Mouse (Mus musculus): ENCODE results near the gene Gm17359.
"Not testable (repeated sequence)": the region's sequence is repeated elsewhere in the genome, so short reads cannot be mapped to it uniquely, and the experiment has no call there.

Gene Gm17359

GRCm38 (mm10) chr3:79416944-79417680, 80.7 kb downstream of the Gm17359 start:
- DNase-seq: no peak

GRCm38 (mm10) chr3:79418921-79419320, 82.5 kb downstream of the Gm17359 start:
- no peak for DNase-seq

GRCm38 (mm10) chr3:79425441-79425840, 89.0 kb downstream of the Gm17359 start:
- DNase-seq: no peak

GRCm38 (mm10) chr3:79433593-79433992, 97.1 kb downstream of the Gm17359 start:
- DNase-seq: no peak

- DNase-seq: no peak
Measured at GRCm38 (mm10) chr3:79434436-79434835, 98.0 kb downstream of the Gm17359 start.

- DNase-seq: no peak
Measured at GRCm38 (mm10) chr3:79434985-79435384, 98.5 kb downstream of the Gm17359 start.

GRCm38 (mm10) chr3:79436186-79436585, 99.7 kb downstream of the Gm17359 start:
- DNase-seq: no peak

- DNase-seq: no peak
Measured at GRCm38 (mm10) chr3:79438276-79438675, 101.8 kb downstream of the Gm17359 start.

- peak; percentile 76 for DNase-seq
Measured at GRCm38 (mm10) chr3:79440976-79441491, 104.6 kb downstream of the Gm17359 start.

GRCm38 (mm10) chr3:79443850-79444249, 107.4 kb downstream of the Gm17359 start:
- DNase-seq: no peak

GRCm38 (mm10) chr3:79445041-79445440, 108.6 kb downstream of the Gm17359 start:
- no peak for DNase-seq

GRCm38 (mm10) chr3:79446124-79446523, 109.7 kb downstream of the Gm17359 start:
- DNase-seq: no peak

GRCm38 (mm10) chr3:79446648-79447047, 110.2 kb downstream of the Gm17359 start:
- not testable (repeated sequence) for DNase-seq

- DNase-seq: no peak
Measured at GRCm38 (mm10) chr3:79448421-79448820, 112.0 kb downstream of the Gm17359 start.

- no peak for DNase-seq
Measured at GRCm38 (mm10) chr3:79449361-79449760, 112.9 kb downstream of the Gm17359 start.

- no peak for DNase-seq
Measured at GRCm38 (mm10) chr3:79452696-79453263, 116.3 kb downstream of the Gm17359 start.

GRCm38 (mm10) chr3:79455761-79456160, 119.3 kb downstream of the Gm17359 start:
- no peak for DNase-seq

GRCm38 (mm10) chr3:79458651-79459275, 122.3 kb downstream of the Gm17359 start:
- no peak for DNase-seq

GRCm38 (mm10) chr3:79469440-79469839, 133.0 kb downstream of the Gm17359 start:
- no peak for DNase-seq

GRCm38 (mm10) chr3:79472362-79472761, 135.9 kb downstream of the Gm17359 start:
- no peak for DNase-seq

- DNase-seq: no peak
Measured at GRCm38 (mm10) chr3:79474911-79475310, 138.4 kb downstream of the Gm17359 start.

GRCm38 (mm10) chr3:79475980-79476379, 139.5 kb downstream of the Gm17359 start:
- DNase-seq: peak; percentile 42

- no peak for DNase-seq
Measured at GRCm38 (mm10) chr3:79478400-79478799, 141.9 kb downstream of the Gm17359 start.

- DNase-seq: no peak
Measured at GRCm38 (mm10) chr3:79478880-79479279, 142.4 kb downstream of the Gm17359 start.
